Mouse (Mus musculus) lung, postnatal 0 days (tissue): ENCODE results near the gene Hist2h2ac. TPM values are rescaled to one million over a fixed set of nuclear protein-coding genes. Genes with fewer than 3 reads are reported as not detected.

Experiments used
- ATAC-seq: fragments of 200-750 bp; cut with Nextera tagmentation; 2 replicates; pipeline ENCODE4 v1.8.0; 2017; ENCODE audit warnings: moderate library complexity
- DNase-seq: peaks from one replicate; pipeline ENCODE4 v3.0.0-alpha.2; 2016; ENCODE audit warnings: low spot score
- H3K27ac ChIP-seq: fragments of 300-500 bp; sonication (generic); 2 replicates; pipeline ENCODE4 v1.5.1; 2014; ENCODE audit warnings: antibody characterized with exemption, mild to moderate bottlenecking, low read length, mixed read lengths
- H3K27me3 ChIP-seq: fragments of 300-500 bp; sonication (generic); replicated peaks from 2 replicates; pipeline ENCODE4 v1.6.1; 2014; ENCODE audit warnings: low read length, mixed read lengths; ENCODE audit not compliant: insufficient read depth
- H3K36me3 ChIP-seq: fragments of 300-500 bp; sonication (generic); 2 replicates; pipeline ENCODE4 v1.6.1; 2014; ENCODE audit warnings: low read length, mixed read lengths; ENCODE audit not compliant: insufficient read depth
- H3K4me1 ChIP-seq: fragments of 300-500 bp; sonication (generic); 2 replicates; pipeline ENCODE4 v1.6.1; 2014; ENCODE audit warnings: antibody characterized with exemption, low read depth, low read length, mixed read lengths; ENCODE audit not compliant: insufficient read depth
- H3K4me2 ChIP-seq: fragments of 300-500 bp; sonication (generic); replicated peaks from 2 replicates; pipeline ENCODE4 v1.6.1; 2014; ENCODE audit warnings: low read depth, mild to moderate bottlenecking, low read length, moderate library complexity, mixed read lengths
- H3K4me3 ChIP-seq: fragments of 300-500 bp; sonication (generic); 2 replicates; pipeline ENCODE4 v1.5.1; 2014; ENCODE audit warnings: low read depth, low read length
- H3K9ac ChIP-seq: fragments of 300-500 bp; sonication (generic); replicated peaks from 2 replicates; pipeline ENCODE4 v1.6.1; 2014; ENCODE audit warnings: low read depth, mild to moderate bottlenecking
- H3K9me3 ChIP-seq: fragments of 300-500 bp; sonication (generic); 2 replicates; pipeline ENCODE4 v1.6.1; 2016; ENCODE audit warnings: low read length, mixed read lengths
- CTCF ChIP-seq: IDR thresholded peaks from 2 replicates; pipeline ENCODE4 v1.5.1; 2016; ENCODE audit warnings: antibody characterized with exemption, mild to moderate bottlenecking
- EP300 ChIP-seq: IDR thresholded peaks from 2 replicates; pipeline ENCODE4 v1.6.1; 2016; ENCODE audit warnings: antibody characterized with exemption, mild to moderate bottlenecking, control low read depth
- WGBS: fragments of 180-500 bp; shearing (Covaris S2); extraction: QIAGEN DNeasy Blood & Tissue Kit; methylation state at CpG from one replicate; pipeline ENCODE4 v1.1.7; 2014; 5-methylcytosine and 5-hydroxymethylcytosine counted together
- polyA plus RNA-seq: library from polyadenylated mRNA; unstranded; fragments of >200 nt; fragmentation: Nextera tagmentation; extraction: Ambion mirVana; gene quantifications from 2 replicates; pipeline ENCODE4 v1.2.1, GENCODE M21; 2015

The Hist2h2ac gene
- polyA plus RNA-seq, 1 experiment from 2014 or later = 3.0 TPM

- Histone ChIP-seq H3K27ac (no peak overlapping the region), H3K9ac (no peak overlapping the region), H3K27me3 (no peaks in the 10 kb centered on the region), H3K9me3 (no peaks in the 10 kb centered on the region), H3K4me1 (no peaks in the 10 kb centered on the region), H3K36me3 (no peaks in the 10 kb centered on the region), H3K4me3 (no peak overlapping the region), H3K4me2 (no peak overlapping the region)
- WGBS = 66% methylated on average over 2 of the region's 2 CpGs
- ATAC-seq = no peak
- DNase-seq = no peak
- TF ChIP-seq EP300 (no peak), CTCF (no peak)
These were observed 9.7 kb upstream of the Hist2h2ac start for GRCm38 (mm10) chr3:96230404-96230803.

- no peaks in the 10 kb centered on the region for H3K27me3 ChIP-seq
- ATAC-seq = no peak
- no peaks in the 10 kb centered on the region for H3K9me3 ChIP-seq
- no peak for DNase-seq
- H3K4me1 ChIP-seq = no peaks in the 10 kb centered on the region; the same call in 1 of the 2 replicates
- TF ChIP-seq CTCF (no peak), EP300 (no peak)
- H3K36me3 ChIP-seq = no peaks in the 10 kb centered on the region
- no peak overlapping the region for H3K9ac ChIP-seq
- WGBS = 50% methylated on average over 2 of the region's 2 CpGs
- no peak overlapping the region for H3K4me3 ChIP-seq
- no peak overlapping the region for H3K27ac ChIP-seq
- H3K4me2 ChIP-seq = no peak overlapping the region
These were observed 8.1 kb upstream of the Hist2h2ac start for GRCm38 (mm10) chr3:96228828-96229227.

- H3K36me3 ChIP-seq = no peaks in the 10 kb centered on the region
- H3K4me3 ChIP-seq = no peak overlapping the region
- H3K27me3 ChIP-seq = no peaks in the 10 kb centered on the region
- H3K4me1 ChIP-seq = peaks cover 3% of the 10 kb centered on the region; the same call in 1 of the 2 replicates
- DNase-seq (peak; percentile 74), ATAC-seq (peak; percentile 70)
- no peak overlapping the region for H3K4me2 ChIP-seq
- H3K27ac ChIP-seq = no peak overlapping the region
- H3K9ac ChIP-seq = no peak overlapping the region
- H3K9me3 ChIP-seq = no peaks in the 10 kb centered on the region
- TF ChIP-seq CTCF = no peak
- no peak for TF ChIP-seq EP300
- 48% methylated on average over 8 of the region's 8 CpGs for WGBS
These were observed 6.3 kb upstream of the Hist2h2ac start for GRCm38 (mm10) chr3:96226695-96227648.

- H3K4me3 ChIP-seq = no peak overlapping the region
- H3K9me3 ChIP-seq = no peaks in the 10 kb centered on the region
- 48% methylated on average over 2 of the region's 2 CpGs for WGBS
- ATAC-seq (no peak), DNase-seq (no peak)
- H3K4me1 ChIP-seq = peaks cover 9% of the 10 kb centered on the region; the same call in 1 of the 2 replicates
- no peak overlapping the region for H3K27ac ChIP-seq
- H3K36me3 ChIP-seq = no peaks in the 10 kb centered on the region
- no peak overlapping the region for H3K4me2 ChIP-seq
- H3K27me3 ChIP-seq = no peaks in the 10 kb centered on the region
- no peak overlapping the region for H3K9ac ChIP-seq
- no peak for TF ChIP-seq CTCF
- no peak for TF ChIP-seq EP300
These were observed 4.7 kb upstream of the Hist2h2ac start for GRCm38 (mm10) chr3:96225421-96225820.

- H3K4me1 ChIP-seq = peaks cover 9% of the 10 kb centered on the region; the same call in 1 of the 2 replicates
- no peak overlapping the region for H3K9ac ChIP-seq
- no peak overlapping the region for H3K4me3 ChIP-seq
- no peaks in the 10 kb centered on the region for H3K9me3 ChIP-seq
- H3K27ac ChIP-seq = no peak overlapping the region
- no peak overlapping the region; the same call in 1 of the 2 replicates for H3K4me2 ChIP-seq
- H3K36me3 ChIP-seq = no peaks in the 10 kb centered on the region
- TF ChIP-seq EP300 = no peak
- no peak for TF ChIP-seq CTCF
- WGBS = 84% methylated on average over 4 of the region's 4 CpGs
- no peak for ATAC-seq
- DNase-seq = no peak
- no peaks in the 10 kb centered on the region for H3K27me3 ChIP-seq
These were observed 2.1 kb upstream of the Hist2h2ac start for GRCm38 (mm10) chr3:96222774-96223173.

GRCm38 (mm10) chr3:96221640-96222038 lies 959 bp upstream of the Hist2h2ac start:
- peak overlapping the region; percentile 74 for H3K4me2 ChIP-seq
- ATAC-seq (no peak), DNase-seq (no peak)
- WGBS = 22% methylated on average over 9 of the region's 9 CpGs
- peak overlapping the region; percentile 64 for H3K4me3 ChIP-seq
- no peaks in the 10 kb centered on the region for H3K36me3 ChIP-seq
- peak overlapping the region; percentile 98 for H3K27ac ChIP-seq
- H3K9ac ChIP-seq = 0 out of 2 replicates have a peak overlapping the region, but pooled peaks have one; percentile 37
- no peaks in the 10 kb centered on the region for H3K27me3 ChIP-seq
- H3K4me1 ChIP-seq = peaks cover 9% of the 10 kb centered on the region; the same call in 1 of the 2 replicates
- TF ChIP-seq CTCF (no peak), EP300 (no peak)
- H3K9me3 ChIP-seq = no peaks in the 10 kb centered on the region
